Mouse (Mus musculus) testis, postnatal 10 days (tissue): ENCODE results near the gene Psmd11.

Experiments
- DNase-seq: peaks from one replicate; pipeline ENCODE4 v3.0.0; 2021; ENCODE audit warnings: low spot score

The Psmd11 gene

DNA sequence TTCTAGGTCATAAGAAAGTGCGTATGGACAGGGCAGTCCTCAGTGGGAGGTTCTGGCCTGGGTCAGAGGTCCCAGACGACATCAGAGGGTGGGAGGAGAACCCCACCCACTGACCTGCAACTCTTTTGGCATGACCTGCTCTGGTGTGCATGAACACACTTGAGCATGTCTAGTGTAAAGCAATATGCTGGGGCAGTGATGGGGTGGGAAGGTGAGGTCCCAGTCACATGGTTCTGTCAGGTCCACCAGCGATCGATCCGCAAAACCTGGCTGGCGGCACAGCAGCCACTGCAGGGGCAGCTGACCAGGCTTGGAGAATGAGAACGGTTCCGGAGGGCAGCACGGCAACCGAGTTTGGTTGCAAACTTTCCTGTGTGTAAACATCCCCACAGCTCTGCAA lies 53.9 kb downstream of the Psmd11 start:
- DNase-seq, result no peak

DNA sequence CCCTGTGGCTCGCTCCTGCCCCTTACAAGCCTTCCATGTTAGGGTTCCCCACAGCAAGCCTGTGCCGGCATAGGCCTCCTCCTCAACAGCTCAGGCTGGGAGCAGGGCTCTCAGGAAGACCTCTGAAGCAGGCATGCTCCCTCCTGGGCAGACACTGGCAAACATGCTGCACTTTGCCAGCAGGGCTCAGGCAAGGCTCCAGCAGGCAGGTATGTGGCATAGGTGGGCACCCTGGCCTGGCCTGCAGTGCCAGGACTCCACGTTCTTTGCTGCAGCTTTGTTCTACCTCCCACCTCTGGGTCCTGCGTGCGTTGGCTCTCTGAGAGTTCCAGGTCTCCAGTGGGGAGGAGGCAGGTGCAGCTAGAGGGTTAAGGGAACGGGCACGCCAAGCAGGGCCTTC lies 54.5 kb downstream of the Psmd11 start:
- no peak for DNase-seq

DNA sequence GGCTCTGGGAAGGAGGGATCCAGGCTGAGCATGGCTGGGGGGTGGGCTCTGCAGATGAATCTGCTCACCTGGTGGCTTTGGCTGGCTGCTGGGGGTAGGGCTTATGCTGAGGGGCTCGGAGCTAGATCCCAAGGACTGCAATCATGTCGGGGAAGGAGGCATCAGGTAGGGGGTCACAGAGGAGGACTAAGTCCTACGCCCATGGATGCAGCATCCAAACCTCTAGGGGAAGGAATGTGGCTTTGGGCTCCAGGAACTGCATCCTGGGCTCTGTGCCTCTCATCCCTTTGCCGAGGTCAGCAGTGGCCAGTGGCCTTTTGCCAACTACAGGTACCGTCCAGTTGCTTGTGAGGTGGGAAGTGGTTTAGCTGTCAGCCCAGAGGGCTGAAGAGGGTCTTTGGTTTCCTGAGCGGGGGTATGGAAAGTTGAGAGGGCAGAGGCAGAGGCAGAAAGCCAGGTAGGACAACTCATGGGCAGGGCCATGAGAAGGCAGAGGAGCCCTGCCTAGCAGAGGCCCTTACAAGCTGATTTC lies 55.2 kb downstream of the Psmd11 start:
- DNase-seq, result no peak

DNA sequence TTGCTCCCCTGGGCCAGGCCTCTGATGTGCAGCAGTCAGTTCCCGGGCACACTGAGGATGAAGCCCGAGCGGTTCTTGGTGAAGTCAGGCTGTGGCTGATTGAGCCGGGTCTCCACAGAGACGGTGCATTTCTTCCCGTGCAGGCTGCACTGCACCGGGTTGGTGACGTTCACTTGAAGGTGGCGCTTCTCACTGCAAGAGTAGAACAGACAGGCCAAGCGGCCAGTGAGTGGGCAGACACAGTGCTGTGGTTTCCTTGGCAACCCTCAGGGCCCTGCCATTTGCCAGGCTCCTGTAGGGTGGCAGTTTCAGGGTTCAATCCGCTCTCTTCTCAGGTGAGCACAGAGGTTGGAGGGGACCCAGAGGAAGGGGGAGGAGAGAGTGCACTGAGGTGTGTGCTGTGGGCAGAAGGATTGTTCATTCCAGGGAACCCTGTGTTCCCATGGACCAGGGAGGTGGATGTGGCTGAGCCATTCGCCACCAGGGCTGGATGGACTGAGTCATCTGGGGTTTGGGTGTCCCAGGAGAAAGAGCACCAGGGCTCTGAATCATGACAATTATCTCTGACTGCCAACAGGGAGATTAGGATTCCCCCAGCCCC lies 55.9 kb downstream of the Psmd11 start:
- DNase-seq, result no peak

DNA sequence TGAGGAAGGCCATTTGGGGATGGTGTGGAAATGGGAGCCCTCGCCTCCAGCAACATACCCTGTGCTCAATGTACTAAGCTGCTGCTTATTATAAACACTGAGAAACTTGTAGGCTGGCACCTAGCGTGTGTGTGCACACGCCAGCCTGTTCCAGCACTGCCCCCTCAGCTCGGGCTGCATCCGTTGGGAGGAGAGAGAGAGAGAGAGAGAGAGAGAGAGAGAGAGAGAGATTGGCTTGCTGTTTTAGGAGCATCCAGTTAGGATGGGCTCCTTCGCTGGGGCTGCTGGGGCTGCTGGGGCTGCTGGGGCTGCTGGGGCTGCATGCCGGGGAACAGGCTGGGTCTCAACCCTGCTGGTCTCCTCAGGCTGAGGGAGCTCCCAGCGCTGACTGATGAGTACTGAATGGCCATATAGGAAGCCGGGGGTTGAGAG lies 56.7 kb downstream of the Psmd11 start:
- DNase-seq, result no peak

DNA sequence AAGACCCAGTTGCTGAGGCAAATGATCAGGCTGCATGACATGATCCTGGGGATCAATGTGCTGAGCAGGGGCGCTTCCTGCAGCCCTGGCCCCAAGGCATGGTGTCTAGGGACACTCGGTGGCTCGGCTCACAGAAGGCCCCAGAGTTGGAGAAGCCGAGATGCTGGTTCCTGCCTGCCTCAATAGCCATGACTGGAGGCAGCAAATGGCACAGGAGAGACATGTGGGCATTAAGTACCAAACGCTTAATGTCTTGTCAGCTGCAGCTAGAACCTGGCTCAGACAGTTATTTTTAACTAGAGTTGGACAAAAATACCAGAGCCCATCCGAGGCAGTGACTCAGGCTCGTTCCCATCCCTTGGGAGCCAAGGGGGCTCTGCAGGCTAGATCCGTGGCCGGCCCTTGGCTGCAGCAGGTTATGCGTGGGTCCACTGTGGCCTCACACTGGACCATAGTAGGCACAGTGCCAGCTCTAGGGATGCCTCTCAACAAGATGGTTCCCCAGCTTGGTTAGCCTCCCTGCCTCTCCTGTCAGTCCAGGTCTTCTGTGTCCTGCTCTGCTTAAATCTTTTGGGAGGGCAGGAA lies 57.3 kb downstream of the Psmd11 start:
- DNase-seq, result no peak

DNA sequence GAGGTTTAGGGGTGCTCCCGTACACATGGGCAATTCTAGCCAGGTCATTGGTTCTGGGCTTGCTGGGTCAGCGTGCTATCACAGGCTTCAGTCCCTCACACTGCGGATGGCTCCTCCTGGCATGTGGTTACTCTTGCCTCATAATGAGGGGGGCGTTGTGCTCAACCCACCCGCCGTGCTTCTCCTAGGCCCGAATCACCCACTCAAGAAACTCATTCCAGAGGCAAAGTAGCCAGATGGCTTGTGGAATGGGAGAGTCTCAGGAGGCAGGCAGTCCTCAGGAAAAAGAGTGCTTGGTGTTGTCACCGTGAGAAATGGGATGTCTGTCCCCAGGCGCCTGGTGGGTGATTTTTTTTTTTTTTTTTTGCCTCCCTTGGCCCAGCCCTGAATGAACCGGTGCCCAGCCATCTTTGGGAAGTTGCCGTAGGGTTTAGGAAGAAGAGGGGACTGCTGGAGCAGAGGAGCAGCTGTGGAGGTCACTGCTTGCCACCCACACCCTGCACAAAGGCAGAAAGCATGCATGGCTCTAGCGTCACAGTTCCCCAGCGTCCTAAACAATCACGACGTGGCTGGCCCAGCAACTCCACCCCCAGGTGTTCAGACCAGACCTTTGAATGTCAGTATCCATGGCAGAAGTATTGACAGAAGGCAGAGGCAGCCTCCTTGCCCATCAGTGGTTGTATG lies 59.6 kb downstream of the Psmd11 start:
- DNase-seq, result no peak

DNA sequence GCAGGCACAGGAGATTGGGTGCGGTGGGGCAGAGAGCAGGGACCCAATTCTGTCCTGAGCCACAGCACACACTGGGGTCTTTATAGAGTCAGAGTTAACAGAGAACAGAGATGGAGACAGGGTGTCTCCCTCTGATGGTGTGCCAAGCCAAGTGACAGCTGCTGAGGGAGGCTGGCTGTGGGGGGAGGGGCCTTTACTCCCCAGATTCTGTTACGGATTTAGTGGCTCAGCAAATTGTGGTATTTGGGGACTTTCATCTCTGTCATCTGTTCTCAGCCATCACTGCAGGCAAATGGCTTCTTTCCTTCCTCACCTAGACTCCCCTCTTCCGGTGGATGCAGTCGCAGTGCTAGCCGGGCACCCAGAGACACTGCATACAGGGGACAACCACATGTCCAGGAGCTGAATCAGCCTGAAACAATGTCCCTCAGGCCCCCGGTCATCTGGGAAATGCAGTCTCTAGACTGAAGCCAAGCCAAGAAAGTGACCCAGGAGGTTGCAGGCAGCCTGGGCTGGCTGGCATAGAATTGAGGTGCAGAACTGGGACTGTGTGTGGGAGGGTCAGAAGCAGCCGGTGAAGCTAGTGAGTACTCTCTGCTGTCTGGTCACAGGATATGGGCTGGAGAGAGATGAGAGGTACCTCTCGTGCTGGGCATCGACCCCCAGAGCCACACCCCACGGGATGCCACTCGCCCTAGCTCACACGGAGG lies 60.9 kb downstream of the Psmd11 start:
- DNase-seq, result no peak

DNA sequence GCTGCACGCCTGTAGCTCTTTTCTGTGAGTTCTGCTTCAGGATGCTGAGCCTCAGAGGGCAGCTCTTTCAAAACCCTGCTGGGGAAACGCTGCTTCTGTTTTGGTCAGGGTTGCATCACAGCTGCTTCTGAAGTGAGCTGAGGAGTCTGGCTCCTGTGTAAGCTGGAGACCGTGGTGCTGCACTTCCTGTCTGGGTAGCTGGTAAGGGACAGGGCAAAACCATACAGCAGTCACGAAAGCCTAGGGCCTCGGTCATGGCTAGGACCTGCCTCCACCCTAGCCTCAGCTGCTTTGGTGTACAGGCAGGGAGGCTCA lies 61.4 kb downstream of the Psmd11 start:
- no peak for DNase-seq

DNA sequence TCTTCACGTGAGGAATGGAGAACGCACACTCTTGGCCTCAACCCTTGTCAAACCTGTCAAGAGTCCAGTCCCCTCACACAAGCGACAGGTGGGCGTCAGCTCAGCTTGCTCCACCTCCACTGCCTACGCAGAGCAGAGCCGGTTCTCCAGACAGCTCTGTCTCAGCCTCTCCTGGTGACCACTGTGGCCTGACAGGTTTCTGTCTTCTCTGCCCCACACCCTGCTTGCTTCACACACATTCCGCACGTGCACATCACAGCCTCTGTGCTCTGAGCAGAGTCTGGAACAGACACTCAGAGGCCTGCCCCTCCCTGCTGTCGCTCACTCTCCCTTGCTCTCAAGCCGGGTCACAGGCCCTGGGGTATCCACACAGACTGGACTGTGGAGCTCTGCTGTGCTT lies 62.4 kb downstream of the Psmd11 start:
- DNase-seq, result no peak

DNA sequence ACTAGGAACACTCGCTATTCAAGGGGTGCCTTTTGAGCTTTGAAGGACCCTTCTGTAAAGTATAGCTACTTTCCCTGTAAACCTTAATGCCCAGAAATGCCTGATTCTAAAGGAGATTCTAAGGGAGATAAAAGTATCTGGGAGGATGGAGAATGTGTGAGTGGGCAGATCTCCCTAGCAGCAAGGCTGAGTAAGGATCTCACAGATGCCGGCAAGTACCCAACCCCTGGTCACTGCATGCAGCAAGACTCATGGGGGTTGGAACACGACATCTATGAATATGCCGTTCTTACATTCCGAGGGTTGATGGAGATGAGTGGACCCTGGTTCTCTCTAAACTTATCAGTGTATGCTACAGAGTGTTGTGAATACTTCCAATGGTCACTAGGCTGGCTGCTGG lies 64.8 kb downstream of the Psmd11 start:
- DNase-seq, result no peak

DNA sequence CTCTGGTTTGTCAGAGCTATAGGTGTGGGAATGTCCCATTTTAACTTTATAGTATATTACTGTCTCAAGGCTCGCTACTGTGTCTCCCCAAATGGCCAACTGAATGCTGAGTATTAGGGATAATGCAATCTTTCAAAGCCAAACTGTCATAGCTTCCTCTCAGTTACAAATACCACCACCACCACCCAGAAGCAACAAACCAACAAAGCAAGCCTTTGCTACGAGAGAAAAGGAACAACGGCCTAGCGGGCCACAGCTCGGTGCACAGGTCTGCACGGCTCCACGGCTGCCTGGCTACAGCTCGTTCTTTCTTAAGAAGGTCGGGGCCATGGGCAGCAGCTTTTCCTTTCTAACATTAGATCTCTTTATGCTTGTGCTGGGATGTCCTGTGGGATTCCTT lies 66.4 kb downstream of the Psmd11 start:
- no peak for DNase-seq

DNA sequence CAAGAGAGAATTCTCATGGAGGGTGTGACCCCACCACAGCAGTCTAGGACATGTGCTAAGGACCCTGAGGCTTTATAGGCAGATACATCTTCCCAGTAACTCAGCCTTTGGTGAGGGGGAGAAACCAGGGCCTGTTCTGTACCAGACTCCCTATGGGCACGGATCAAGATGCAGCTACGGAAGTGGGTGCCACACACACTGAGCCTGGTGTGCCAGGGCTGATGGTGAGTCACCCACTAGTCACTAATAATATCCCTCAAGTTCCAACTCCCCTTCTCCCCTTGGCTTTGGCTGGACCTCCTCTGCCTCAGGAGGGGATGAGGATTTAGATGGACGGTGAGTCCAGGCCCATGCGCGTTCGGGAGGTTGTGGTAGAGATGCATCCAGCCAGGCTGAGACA lies 67.6 kb downstream of the Psmd11 start:
- DNase-seq, result no peak

DNA sequence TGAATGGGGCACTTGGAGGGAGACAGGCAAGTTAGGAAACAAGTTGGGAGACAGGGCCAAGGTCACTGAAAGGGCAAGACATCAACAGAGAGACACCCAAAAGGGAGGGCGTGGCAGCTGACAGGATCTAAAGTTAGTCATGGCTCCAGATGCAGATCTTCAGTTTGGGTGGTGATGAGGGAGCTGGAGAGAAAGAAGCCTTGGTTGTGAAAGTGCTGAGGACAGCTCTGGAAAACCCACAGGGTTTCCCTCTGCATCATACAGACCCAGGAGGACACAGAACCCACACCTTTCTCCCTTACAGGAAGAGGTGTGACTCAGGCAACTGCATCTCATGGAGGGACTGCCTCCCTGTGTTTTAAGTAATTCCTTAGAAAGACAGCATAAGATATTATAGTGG lies 68.2 kb downstream of the Psmd11 start:
- no peak for DNase-seq

DNA sequence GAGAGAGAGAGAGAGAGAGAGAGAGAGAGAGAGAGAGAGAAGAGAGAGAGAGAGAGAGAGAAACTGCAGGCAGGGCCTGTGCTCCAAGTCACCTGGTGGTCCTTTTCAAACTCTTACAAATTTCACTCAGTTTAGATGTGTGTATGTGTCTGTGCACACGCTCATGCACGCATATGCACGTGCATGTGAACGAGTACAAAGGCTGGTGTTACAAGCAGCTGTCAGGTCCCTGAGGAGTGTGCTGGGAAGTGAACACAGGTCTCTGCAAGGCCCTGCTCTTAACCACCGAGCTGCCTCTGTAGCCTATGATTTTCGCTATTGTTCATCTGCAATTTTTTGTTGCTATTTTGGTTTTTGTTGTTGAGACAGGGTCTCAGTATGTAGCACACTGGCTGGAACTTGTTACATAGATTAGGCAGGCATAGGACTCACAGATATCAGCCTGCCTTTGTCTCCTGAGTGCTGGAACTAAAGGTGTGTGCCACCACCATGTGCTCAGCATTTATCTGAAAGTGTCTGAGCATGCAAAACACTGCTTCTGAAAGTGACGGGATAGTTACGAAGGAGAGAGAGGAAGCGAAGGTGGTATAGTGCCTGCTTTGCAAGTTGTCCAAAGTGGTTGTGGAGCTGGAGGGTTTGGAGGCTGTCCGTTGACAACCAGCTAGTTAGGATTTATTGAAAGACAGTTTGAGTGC lies 69.0 kb downstream of the Psmd11 start:
- no peak for DNase-seq

DNA sequence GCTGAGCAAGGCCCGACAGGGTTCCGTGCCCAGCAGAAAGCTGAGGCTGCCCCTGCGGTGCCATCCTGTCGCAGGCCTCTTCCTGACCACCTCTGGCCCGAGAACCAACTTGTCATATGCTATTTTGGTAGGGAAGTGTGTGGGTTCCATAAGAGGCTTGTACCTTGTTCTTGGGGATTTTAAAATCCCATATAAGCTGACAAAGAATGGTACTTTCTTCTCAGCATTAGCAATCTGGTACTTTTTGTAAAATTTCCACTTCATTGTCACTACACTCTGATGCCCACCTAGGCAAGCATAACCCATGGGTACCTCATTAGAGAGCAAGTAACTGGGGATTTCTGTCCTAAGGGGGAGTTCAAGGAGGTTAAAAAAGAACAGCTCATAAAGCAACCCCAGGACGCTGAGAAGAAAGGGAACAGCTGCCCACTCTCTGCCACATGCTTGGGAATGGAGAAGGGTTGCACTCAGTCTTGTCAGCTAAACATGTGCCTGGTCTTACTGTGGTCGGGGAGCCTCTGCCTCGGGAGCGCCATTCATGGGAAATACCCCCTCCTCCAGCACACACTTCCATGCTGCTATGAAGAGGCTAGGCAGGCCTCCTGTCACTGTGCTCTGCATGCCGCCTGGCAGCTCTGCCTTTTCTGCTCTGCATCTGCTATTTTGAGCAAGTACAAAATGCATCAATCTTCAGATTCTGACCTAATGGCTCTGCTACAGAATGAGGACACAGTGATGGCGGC lies 70.1 kb downstream of the Psmd11 start:
- no peak for DNase-seq

DNA sequence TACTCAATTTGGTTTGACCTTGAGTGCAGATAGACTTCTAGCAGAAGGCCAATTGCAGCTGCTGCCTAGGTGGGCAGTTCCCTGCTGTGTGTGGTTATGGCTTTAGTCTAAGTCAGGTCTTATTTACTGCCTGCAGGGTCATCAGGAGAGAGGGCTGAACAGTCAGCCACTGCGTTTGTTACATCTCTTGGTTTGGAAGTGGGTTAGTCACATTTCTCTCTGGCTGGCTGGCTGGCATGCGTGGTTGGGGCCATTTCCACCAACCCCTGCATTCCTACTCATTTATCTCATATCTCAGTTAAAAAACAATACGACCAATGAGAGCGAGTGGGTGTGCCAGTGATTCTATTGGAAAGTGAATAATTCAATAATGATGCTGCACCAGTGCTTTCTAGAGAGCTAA lies 71.1 kb downstream of the Psmd11 start:
- no peak for DNase-seq

DNA sequence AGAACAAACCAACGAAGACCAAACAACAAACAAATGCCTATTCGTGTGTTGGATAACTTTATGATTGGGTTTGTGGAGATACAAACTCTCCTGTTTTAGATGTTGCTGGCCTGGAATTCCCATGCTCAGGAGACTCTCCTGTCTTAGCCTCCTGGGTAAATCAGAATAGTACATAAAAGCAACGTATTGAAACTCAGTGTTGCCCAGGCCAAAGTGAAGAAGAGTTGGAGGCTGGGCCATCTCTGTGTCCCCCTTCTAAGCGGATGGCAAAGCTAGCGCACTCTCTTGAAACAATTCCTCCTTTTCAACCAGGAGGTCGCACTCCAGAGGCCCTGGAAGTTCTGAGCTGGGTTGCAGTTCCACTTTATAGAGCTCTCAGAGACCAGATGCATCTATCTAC lies 74.9 kb downstream of the Psmd11 start:
- DNase-seq, result no peak

DNA sequence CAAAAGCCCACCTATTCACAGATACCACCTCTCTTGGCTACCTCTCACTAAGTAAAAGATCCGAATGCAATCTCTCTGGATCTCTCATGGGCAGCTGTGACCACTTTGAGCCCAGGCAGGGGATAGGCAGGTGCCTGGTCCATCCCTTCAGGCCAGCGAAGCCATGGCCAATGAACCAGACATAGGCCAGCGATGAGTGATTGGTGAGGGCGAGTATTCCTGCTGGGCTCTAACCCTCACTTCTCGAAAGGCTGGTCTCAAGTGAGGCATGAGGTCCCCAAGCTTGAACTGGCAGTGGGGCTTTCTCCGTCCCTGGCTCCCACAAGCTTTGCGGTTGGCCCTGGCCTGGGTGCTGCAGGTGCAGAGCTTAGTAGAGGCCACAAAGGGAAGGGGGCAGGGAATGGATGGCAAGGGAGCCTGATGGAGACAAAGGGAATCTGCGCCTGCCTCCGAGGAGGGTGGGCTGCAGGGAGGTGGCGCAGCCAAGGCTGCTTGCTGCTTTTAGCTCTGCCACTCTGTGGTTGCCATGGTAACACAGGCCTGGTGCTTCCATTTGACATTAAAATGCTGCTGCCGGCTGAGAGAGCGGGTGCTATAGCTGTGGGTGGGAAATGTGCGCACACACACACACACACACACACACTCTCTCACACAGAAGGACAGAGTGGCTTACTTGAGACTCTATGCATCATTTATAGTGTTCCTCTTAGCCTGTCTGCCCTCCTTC lies 75.5 kb downstream of the Psmd11 start:
- DNase-seq, result no peak

DNA sequence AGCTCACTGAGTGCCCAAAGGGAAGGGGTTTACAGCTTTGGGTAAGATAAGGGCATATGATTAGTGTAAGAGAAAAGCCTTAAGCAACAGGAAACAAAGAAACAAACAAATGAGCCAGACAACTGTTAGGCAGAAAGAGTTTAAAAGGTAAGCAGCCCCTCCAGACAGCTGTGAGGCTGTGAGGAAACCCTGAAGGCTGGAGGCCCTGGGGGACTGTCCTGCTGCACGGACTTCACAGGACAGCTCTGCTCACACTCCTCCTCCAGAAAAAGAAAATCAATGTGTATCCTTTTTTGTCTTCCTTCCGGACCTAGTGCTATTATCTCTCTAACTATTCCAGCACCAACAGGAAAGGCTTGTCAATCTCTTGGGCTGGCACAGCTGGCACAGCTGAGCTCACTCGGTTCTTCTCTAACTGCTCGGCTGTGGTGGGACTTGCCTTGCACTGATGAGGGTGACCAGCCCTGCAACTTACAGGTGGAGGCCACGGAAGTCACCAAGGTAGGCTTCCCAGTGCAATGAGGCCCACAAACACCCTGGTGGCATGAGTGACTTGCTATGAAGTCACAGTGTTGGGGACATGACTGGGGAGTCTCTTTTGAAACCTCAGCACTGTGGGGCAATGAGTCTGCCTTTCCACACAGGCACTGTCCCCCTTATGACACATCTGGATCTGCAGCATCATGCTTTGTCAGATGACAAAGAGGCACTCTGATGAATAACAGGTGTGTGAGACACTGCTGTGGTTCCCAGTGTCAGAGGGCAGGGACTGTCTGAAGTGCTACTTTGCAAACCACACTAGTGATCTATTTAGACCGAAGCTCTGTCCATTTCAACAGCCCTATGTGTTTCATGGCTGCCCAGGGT lies 76.3 kb downstream of the Psmd11 start:
- no peak for DNase-seq
